Mouse (Mus musculus) megakaryocyte progenitor cell, adult 5-6 weeks (primary cell): ENCODE data around the gene Mettl7b. TPM values are rescaled to one million over a fixed set of nuclear protein-coding genes. Genes with fewer than 3 reads are reported as not detected.

Experiments used
- ATAC-seq: replicated peaks from 2 replicates; pipeline ENCODE4 v1.8.0; 2016; ENCODE audit warnings: mild to moderate bottlenecking, moderate TSS enrichment, inconsistent platforms; ENCODE audit not compliant: poor library complexity
- total RNA-seq, 2 experiments: library from RNA; stranded (forward) in 1 of 2; stranded (reverse) in 1 of 2; fragments of 157-497, 149-512 nt in 1 of 2; fragments of 200-1000 nt in 1 of 2; gene quantifications; 2 replicates each; pipeline versions ENCODE4 v1.2.3 to v1.2.4; 2015 to 2017

Mettl7b gene
- total RNA-seq, 2 experiments from 2014 or later, result not detected

DNA sequence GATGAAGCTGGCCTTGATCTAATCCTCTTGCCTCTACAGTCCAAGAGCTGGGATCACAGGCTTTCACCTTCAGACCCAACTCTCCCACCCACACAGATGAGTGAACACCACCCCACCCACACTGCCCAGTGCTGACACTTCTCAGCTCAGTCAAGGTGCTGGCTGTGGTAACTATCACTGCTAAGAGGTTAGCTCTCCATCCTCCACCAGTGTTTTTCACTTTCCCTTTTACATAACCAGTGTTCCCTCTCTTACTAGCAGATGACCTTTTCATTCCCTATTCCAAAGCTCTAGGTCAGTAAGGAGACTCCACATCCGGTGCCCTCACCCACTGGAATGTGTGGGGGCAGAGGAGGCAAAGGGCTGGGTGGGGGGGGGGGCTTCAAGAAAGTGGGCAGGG, 39.5 kb downstream of the Mettl7b start:
- no peak for ATAC-seq

DNA sequence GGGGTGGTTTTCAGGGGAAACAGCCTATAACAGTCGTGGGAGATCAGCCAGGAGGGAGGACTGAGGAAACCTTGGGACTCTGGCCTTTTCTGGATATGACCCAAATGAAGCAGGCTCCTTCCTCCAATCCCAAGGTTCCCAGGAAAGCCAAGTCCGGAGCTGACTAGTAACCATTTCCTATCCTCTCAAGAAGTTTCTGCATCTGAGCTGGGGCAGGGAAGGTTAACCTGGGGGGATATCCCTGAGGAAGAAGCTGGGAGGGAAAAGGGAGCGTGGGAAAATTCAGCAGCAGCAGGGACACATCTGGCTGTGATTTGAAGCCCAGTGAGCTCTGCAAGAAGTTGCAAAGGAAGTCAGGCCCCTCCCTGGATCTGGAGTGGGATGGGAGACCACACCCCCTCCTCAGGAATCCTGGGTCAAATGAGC, 40.0 kb downstream of the Mettl7b start:
- no peak for ATAC-seq

DNA sequence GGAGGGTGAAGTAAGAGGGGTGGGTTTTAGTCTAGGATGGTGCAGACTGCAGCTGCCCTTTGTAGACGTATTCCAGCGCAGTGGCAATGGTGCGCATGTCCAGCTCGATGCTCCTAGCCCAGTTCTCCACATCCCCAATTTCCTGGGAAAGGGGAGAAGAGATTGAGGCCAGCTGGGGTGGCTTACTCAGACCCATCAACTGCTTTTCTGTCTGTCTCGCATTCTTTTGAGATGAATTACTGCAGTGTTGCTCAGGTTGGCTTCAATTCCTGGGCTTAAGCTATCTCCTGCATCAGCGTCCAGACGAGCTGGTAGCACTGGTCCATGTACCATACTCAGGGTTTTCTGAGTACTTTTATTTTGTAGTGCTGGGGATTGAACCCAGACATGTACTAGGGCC, 40.8 kb downstream of the Mettl7b start:
- ATAC-seq, result no peak

DNA sequence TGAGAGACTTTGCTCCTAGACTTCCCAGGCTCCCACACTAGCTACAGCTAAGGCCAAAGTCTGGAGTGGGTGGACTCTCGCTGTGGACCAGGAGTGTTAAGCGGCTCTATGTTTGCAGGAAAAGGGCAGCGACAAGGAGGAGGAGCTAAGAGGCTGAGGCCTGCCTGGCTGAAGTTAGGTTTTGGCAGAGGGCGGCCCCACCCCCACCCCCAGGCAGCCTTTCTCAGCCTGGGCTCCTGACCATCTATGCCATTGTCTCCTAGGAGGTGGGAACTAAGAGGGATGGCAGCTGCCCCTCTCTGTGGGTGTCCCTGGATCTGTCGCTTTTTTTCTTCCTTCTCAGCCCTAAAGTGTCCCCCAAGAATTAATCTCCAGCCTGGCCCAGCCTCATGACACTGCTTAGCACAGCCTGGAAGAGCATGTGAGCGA, 41.6 kb downstream of the Mettl7b start:
- ATAC-seq, result no peak

DNA sequence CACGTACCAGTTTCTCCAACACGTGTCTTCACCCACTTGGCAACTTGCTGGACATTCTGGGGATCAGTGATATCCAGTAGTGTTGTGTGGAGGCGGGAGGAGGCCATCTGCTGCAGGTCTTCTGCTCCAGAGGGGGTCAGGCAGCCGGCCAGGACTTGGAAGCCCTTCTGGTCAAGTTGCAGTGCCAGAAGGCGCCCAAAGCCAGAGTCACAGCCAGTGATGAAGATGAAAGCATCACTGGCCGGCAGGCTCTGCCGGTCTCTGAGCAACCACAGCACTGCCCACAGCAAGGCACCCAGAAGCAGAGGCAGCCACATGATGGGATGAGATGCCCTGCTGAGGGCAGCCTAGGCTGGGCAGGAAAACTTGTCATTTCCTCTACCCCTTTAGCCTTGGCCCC, 42.5 kb downstream of the Mettl7b start:
- ATAC-seq, result no peak

DNA sequence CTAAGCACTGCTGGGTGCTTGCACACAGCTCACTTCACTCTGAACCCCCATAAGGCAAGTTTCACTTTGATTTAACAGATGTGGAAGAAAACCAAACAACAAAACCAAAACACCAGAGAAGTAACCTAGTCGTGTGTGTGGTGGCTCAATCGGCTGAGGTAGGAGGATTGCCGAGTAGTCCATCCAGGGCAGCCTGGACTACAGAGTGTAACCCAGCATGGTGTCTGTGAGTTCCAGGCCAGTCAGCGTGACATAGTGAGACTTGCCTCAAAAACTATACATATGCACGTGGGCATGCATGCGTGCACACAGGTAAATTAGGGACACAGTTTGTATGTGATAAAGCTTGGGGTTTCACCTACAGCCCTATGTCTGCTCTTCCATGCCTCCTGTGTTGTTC, 43.4 kb downstream of the Mettl7b start:
- no peak for ATAC-seq

DNA sequence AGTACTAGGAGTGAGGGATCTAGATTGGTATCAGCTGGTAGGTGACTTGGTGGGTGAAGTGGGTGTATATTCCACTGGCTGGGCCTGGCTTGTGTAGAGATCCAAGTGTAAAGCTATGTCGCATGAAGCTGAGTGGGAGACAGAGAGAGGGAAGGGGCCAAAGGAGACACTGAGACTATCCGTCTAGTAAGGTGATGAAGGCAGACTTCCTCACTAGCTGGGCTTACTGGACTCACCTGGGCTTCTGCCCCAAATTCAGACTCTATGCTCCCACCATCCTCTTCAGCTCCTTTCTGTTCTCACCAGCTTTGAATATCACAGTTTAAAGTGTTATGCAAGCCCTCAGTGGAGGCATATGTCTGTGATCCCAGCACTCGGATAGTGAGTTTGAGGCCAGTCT, 44.1 kb downstream of the Mettl7b start:
- no peak for ATAC-seq

DNA sequence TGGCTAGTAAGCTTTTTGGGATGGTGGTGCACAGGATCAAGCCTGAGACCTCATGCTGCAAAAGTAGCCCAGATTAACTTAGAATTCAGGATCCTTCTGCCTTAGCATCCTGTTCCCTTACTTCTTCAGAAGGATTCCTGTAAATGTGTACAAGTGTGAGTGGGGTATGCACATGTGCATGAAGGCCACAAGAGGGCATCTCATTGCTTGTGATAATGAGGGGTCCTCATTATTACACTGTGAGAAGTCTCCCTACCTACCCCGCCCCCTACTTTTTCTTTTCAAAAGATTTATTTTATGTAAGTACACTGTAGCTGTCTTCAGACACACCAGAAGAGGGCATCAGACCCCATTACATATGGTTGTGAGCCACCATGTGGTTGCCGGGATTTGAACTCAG, 45.2 kb downstream of the Mettl7b start:
- no peak for ATAC-seq

DNA sequence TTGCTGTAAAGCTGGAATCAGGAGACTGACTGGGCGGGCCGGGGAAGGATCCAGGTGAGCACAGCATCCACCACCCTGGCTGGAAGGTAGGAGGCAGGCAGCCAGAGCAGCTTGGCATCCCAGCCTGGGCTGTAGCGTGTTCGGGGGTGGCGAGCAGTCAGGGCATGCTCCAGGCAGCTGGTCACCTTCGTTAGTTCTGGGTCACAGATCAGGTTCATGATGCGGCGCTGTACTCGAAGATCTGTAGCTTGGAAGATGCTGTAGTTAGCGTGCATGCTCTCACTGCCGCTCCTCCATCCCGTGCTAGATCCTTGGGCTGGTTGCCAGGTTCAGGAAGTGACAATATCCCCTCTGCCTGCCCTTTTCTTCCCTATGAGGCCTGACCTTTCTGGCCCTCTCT, 47.1 kb downstream of the Mettl7b start:
- ATAC-seq, result no peak

DNA sequence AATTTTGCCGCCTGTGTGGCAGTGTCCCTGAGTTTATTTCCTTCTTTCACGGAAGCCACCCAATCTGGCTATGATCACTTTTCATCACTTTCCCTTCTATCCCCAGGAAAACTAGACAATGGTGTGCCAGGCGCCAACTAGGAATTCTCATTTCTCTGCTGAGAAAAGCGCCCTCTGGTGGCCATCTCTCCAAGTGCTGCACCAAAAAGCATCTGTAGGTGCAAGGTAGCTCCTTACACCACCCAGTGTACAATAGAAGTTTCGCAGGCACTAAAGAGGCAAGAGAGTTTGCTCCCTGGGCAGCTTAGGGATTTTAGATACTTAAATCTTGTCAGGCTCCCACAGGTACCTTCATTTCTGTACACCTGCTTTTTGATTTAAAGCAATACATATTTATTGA, 47.6 kb downstream of the Mettl7b start:
- peak; percentile 67 for ATAC-seq

DNA sequence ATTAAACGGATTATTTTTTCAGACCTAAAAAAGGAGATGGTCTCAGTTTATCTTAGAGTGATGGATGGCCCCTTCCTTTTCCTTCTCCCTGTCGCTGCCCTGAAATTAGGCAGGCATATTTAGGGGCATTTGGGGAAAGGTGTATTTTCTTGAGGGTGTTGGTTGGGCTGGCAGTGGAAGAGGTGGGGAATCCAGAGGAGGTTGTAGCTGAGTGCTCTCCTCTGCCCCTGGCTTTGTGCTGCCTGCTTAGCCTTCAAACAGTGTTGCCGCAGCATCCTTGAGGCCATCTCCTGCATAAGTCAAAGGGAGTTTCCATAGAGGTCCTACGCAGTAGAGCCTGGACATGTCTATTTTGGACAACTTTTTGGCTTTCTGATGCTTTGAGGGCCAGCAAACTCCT, 48.0 kb downstream of the Mettl7b start:
- no peak for ATAC-seq

DNA sequence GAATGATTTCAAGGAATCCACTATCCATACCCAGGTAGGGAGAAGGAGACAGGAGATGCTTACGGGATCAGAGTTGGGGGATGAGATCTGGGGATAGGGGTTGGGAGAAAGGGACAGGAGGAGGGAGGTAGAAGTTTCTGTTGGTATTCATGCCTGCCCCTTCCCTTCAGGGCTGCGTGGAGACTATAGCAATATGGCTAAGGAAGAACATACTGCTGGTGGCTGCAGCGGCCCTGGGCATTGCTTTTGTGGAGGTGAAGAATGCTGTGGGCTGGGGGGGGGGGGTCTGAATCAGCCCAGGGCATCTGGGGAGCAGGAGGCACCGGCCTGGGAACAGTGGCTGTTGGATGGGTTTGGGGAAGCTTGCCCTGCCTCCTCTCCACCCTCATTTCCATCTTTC, 48.5 kb downstream of the Mettl7b start:
- no peak for ATAC-seq

DNA sequence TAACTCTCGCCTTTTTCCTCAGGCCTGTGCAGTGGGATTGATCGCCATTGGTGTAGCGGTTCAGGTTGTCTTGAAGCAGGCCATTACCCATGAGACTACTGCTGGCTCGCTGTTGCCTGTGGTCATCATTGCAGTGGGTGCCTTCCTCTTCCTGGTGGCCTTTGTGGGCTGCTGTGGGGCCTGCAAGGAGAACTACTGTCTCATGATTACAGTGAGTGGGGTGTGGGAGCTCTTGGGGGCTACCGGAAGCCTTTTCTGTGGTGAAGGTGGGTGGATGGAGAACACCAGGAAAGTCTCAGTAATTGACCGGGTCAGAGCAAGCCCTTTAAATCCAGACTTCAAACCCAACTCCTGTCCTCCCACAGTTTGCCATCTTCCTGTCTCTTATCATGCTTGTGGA, 49.4 kb downstream of the Mettl7b start:
- ATAC-seq, result peak; percentile 30

DNA sequence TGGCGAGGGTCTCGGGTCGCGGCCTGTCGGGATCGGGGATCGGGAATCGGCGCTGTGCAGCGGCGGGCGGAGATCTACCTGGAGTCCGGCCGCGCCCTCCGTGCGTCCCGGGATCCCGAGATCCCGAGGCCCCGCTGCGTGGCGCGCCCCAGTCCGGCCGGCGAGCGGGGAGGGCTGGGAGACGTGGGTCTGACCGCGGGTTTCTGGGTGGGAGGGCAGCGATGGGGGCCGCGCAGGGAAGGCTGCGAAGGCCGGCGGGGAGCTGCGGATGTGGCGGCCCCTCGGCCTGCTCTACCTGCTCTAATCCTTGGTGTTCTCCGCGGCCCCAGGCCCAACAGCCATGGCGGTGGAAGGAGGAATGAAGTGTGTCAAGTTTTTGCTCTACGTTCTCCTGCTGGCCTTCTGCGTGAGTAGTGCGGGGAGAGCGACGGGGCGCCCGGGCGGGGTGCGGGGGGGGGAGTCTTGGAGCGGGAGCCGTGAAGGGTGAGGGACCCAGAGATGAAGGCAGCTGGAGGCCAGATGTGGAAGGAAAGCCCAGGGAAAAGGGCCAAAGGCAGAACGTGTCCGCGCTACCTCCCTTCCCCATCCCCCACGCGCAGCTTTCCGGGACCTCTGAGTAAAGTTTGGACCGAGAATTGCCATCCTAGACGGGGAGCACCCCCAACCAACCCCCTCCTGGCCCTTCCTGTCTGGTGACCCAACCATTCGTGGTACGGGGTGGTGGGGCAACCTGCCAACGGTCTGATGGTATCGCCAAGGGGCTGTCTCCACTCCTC, 50.5 kb downstream of the Mettl7b start:
- ATAC-seq, result peak; percentile 29

DNA sequence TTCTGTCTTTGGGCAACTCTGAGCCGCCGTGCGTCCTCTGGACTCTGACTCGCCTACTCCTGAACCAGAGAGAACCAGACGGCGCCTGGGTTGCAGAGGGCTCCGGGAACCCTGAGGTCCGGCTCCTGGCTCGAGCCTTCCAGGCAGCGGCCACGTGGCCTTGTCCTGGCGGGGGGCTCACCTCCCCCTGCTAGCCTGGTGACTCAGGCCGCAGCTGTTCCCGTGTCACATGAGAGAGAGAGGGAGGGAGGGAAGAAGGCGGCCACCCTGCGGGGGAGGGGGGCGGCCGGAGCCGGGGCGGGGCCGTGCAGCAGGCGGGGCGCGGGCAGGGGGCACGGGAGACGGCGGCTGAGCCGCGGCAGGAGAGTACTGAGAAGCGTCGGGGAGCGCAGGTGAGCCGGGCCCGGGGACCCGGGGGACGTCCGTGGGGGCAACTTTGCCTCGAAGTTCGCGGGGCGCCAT, 51.2 kb downstream of the Mettl7b start:
- ATAC-seq, result peak; percentile 61

DNA sequence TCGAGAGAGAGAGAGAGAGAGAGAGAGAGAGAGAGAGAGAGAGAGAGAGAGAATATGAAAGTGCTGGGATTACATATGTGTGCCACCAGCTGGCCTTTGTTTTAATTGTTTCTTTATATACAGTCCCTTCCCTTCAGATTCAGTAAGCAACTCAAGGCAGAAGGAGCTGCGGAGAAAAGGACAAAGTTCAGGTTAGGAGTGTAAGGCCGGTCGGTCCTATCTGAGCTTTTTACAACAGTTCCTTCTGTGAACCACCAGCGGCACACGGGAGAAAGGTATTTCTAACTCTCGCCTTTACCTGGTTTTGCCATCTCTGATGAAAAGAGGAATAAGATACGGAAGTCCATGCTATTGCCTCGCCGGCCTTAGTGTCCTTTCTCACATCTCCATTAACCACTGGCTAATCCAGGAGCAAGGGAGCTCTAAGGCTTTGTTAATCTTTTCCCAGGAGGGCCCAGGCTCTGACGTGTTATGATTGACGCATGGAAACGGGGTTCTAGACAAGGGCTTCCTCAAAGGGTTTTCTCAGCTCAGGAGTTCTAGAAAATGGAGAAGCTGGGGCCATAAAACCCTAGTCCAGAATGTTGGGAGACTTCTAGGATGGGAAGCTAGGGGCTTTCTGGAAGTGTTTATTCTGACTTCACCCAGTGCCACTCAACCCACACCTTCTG, 51.9 kb downstream of the Mettl7b start:
- ATAC-seq, result no peak

Other genes starting within 250 kb of the Mettl7b start
- 9.6 and 13.0 TPM in 2 replicates for gene Dgka, start 216.1 kb downstream of the Mettl7b start, total RNA-seq (2015)
- gene Dgka, start 216.1 kb downstream of the Mettl7b start, total RNA-seq (2017), result 9.1 and 10.7 TPM in 2 replicates
- gene Pym1, start 213.1 kb downstream of the Mettl7b start, total RNA-seq (2015), result 36.6 and 37.7 TPM in 2 replicates
- gene Pym1, start 213.1 kb downstream of the Mettl7b start, total RNA-seq (2017), result 38.9 and 53.4 TPM in 2 replicates
- gene Mmp19, start 170.1 kb downstream of the Mettl7b start, total RNA-seq (2015), result 4.8 and 5.3 TPM in 2 replicates
- 12.8 and 15.5 TPM in 2 replicates for gene Mmp19, start 170.1 kb downstream of the Mettl7b start, total RNA-seq (2017)
- gene Dnajc14, start 156.9 kb downstream of the Mettl7b start, total RNA-seq (2015), result 14.9 and 19.2 TPM in 2 replicates
- 33.4 and 36.4 TPM in 2 replicates for gene Dnajc14, start 156.9 kb downstream of the Mettl7b start, total RNA-seq (2017)
- gene Tmem198b, start 156.6 kb downstream of the Mettl7b start, total RNA-seq (2015), result 5.5 and 7.2 TPM in 2 replicates
- gene Tmem198b, start 156.6 kb downstream of the Mettl7b start, total RNA-seq (2017), result 2.8 and 6.0 TPM in 2 replicates
- 245 and 268 TPM in 2 replicates for gene Sarnp, start 143.7 kb downstream of the Mettl7b start, total RNA-seq (2015)
- gene Sarnp, start 143.7 kb downstream of the Mettl7b start, total RNA-seq (2017), result 250 and 268 TPM in 2 replicates
- gene Ormdl2, start 139.3 kb downstream of the Mettl7b start, total RNA-seq (2015), result 58.1 and 62.7 TPM in 2 replicates
- gene Ormdl2, start 139.3 kb downstream of the Mettl7b start, total RNA-seq (2017), result 65.6 and 105 TPM in 2 replicates
- 0.07 TPM in 1 of 2 replicates, not detected in the other for gene Gdf11, start 69.3 kb downstream of the Mettl7b start, total RNA-seq (2015)
- 0.34 TPM in 1 of 2 replicates, not detected in the other for gene Gdf11, start 69.3 kb downstream of the Mettl7b start, total RNA-seq (2017)
- gene Cd63, start 60.0 kb downstream of the Mettl7b start, total RNA-seq (2015), result 210 and 275 TPM in 2 replicates
- 143 and 180 TPM in 2 replicates for gene Cd63, start 60.0 kb downstream of the Mettl7b start, total RNA-seq (2017)
- gene Rdh5, start 38.1 kb downstream of the Mettl7b start, total RNA-seq (2015), result 0.90 and 15.7 TPM in 2 replicates
- 0.79 and 2.9 TPM in 2 replicates for gene Rdh5, start 38.1 kb downstream of the Mettl7b start, total RNA-seq (2017)
- gene Bloc1s1, start 37.0 kb downstream of the Mettl7b start, total RNA-seq (2015), result 103 and 133 TPM in 2 replicates
- gene Bloc1s1, start 37.0 kb downstream of the Mettl7b start, total RNA-seq (2017), result 65.7 and 106 TPM in 2 replicates
- 0.15 TPM in 1 of 2 replicates, not detected in the other for gene Itga7, start 27.2 kb downstream of the Mettl7b start, total RNA-seq (2015)
- gene Itga7, start 27.2 kb downstream of the Mettl7b start, total RNA-seq (2017), result not detected in 2 replicates
- not detected in 2 replicates for gene Olfr9, start 28.4 kb upstream of the Mettl7b start, total RNA-seq (2015)
- gene Olfr9, start 28.4 kb upstream of the Mettl7b start, total RNA-seq (2017), result not detected in 2 replicates
- gene Olfr763, start 49.8 kb upstream of the Mettl7b start, total RNA-seq (2015), result not detected in 2 replicates
- gene Olfr763, start 49.8 kb upstream of the Mettl7b start, total RNA-seq (2017), result not detected in 2 replicates
- gene Olfr764-ps1, start 78.9 kb upstream of the Mettl7b start, total RNA-seq (2015), result not detected in 2 replicates
- not detected in 2 replicates for gene Olfr764-ps1, start 78.9 kb upstream of the Mettl7b start, total RNA-seq (2017)
- not detected in 2 replicates for gene Olfr765, start 89.0 kb upstream of the Mettl7b start, total RNA-seq (2015)
- gene Olfr765, start 89.0 kb upstream of the Mettl7b start, total RNA-seq (2017), result not detected in 2 replicates
- gene Olfr766-ps1, start 108.0 kb upstream of the Mettl7b start, total RNA-seq (2015), result not detected in 2 replicates
- gene Olfr766-ps1, start 108.0 kb upstream of the Mettl7b start, total RNA-seq (2017), result not detected in 2 replicates
- gene Olfr767, start 121.9 kb upstream of the Mettl7b start, total RNA-seq (2015), result not detected in 2 replicates
- gene Olfr767, start 121.9 kb upstream of the Mettl7b start, total RNA-seq (2017), result not detected in 2 replicates
- not detected in 2 replicates for gene Olfr768, start 138.4 kb upstream of the Mettl7b start, total RNA-seq (2015)
- gene Olfr768, start 138.4 kb upstream of the Mettl7b start, total RNA-seq (2017), result not detected in 2 replicates
- gene Olfr769, start 156.9 kb upstream of the Mettl7b start, total RNA-seq (2015), result not detected in 2 replicates
- gene Olfr769, start 156.9 kb upstream of the Mettl7b start, total RNA-seq (2017), result not detected in 2 replicates
- gene Olfr770, start 178.0 kb upstream of the Mettl7b start, total RNA-seq (2015), result not detected in 2 replicates
- gene Olfr770, start 178.0 kb upstream of the Mettl7b start, total RNA-seq (2017), result not detected in 2 replicates
- not detected in 2 replicates for gene Olfr771, start 203.8 kb upstream of the Mettl7b start, total RNA-seq (2015)
- not detected in 2 replicates for gene Olfr771, start 203.8 kb upstream of the Mettl7b start, total RNA-seq (2017)
- gene Olfr772, start 216.9 kb upstream of the Mettl7b start, total RNA-seq (2015), result not detected in 2 replicates
- gene Olfr772, start 216.9 kb upstream of the Mettl7b start, total RNA-seq (2017), result not detected in 2 replicates
- gene Olfr773, start 226.4 kb upstream of the Mettl7b start, total RNA-seq (2015), result not detected in 2 replicates
- gene Olfr773, start 226.4 kb upstream of the Mettl7b start, total RNA-seq (2017), result not detected in 2 replicates